Mouse (Mus musculus): ENCODE results near the gene Rtp2. TPM values are rescaled to one million over a fixed set of nuclear protein-coding genes. Genes with fewer than 3 reads are reported as not detected.
"Not testable (repeated sequence)": the region's sequence is repeated elsewhere in the genome, so short reads cannot be mapped to it uniquely, and the experiment has no call there.

Gene Rtp2
- polyA plus RNA-seq, 1 experiment = not detected

DNA sequence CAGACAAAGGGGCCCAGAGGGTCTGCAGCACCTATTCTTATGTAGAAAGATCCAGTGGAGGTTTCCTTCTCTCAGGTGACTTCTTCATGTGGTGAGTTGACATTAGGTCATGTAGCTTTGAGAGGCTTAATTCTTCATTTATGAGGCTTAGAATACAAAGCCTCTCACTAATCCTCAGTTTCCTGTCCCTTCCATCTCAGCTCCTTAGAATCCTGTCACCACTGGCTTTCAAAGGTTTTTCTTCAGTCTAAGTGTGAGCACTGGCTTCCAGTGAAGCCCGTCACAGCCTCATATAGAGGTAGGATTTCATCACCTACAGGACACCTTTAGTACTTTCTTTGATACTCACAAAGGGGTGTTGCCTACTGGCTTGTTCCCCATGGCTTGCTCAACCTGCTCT lies 9.3 kb downstream of the Rtp2 start:
- Histone ChIP-seq H3K4me1 (ENCODE audit: control insufficient read depth, insufficient read depth, low read length) (no peaks in the 10 kb centered on the region), H3K4me3 (replicated peaks; ENCODE audit: extremely low read depth, low read depth, low read length) (no peak overlapping the region)
- no peak for DNase-seq
- TF ChIP-seq POLR2A (IDR thresholded peaks at IDR 0.05; ENCODE audit: borderline replicate concordance, extremely low read depth, low read depth, low read length) (no peak), CTCF (IDR thresholded peaks at IDR 0.05; ENCODE audit: insufficient read depth, low read length) (no peak)
- WGBS = 85% methylated on average over 1 of the region's 1 CpGs

DNA sequence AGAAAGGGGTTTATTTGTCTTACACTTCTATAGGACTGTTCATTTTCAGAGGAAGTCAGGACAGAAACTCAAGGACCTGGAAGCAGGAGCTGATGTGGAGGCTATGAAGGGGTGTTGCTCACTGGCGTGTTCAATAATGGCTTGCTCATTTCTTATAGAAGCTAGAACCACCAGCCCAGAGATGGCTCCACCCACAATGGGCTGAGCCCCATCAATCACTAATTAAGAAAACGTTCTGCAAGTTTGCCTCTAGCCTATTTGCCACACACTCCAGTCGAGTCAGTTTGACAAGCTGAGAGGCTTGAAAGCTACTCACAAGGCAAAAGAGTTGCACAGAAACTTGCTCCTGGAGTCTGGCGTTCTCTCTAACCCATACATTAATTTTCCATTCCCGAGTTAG lies 10.5 kb downstream of the Rtp2 start:
- no peak for DNase-seq
- no peak for TF ChIP-seq CTCF (IDR thresholded peaks at IDR 0.05; ENCODE audit: insufficient read depth, low read length)
- no peak for TF ChIP-seq POLR2A (IDR thresholded peaks at IDR 0.05; ENCODE audit: borderline replicate concordance, extremely low read depth, low read depth, low read length)
- Histone ChIP-seq H3K4me3 (replicated peaks; ENCODE audit: extremely low read depth, low read depth, low read length) (no peak overlapping the region), H3K4me1 (ENCODE audit: control insufficient read depth, insufficient read depth, low read length) (no peaks in the 10 kb centered on the region)
- WGBS = 57% methylated on average over 5 of the region's 5 CpGs

- Histone ChIP-seq H3K4me3 (replicated peaks; ENCODE audit: extremely low read depth, low read depth, low read length) (no peak overlapping the region), H3K4me1 (ENCODE audit: control insufficient read depth, insufficient read depth, low read length) (no peaks in the 10 kb centered on the region)
- no peak for TF ChIP-seq CTCF (IDR thresholded peaks at IDR 0.05; ENCODE audit: insufficient read depth, low read length)
- TF ChIP-seq POLR2A (IDR thresholded peaks at IDR 0.05; ENCODE audit: borderline replicate concordance, extremely low read depth, low read depth, low read length) = no peak
- no peak for DNase-seq
- 82% methylated on average over 2 of the region's 2 CpGs for WGBS
Observed at GRCm38 (mm10) chr16:23919418-23919817, 12.8 kb downstream of the Rtp2 start.

GRCm38 (mm10) chr16:23913401-23913800 lies 18.8 kb downstream of the Rtp2 start:
- no peak for DNase-seq
- TF ChIP-seq POLR2A (IDR thresholded peaks at IDR 0.05; ENCODE audit: borderline replicate concordance, extremely low read depth, low read depth, low read length) (no peak), CTCF (IDR thresholded peaks at IDR 0.05; ENCODE audit: insufficient read depth, low read length) (no peak)
- H3K4me1 ChIP-seq (ENCODE audit: control insufficient read depth, insufficient read depth, low read length) = no peaks in the 10 kb centered on the region
- 38% methylated on average over 3 of the region's 3 CpGs for WGBS
- H3K4me3 ChIP-seq (replicated peaks; ENCODE audit: extremely low read depth, low read depth, low read length) = no peak overlapping the region

GRCm38 (mm10) chr16:23912741-23913140 lies 19.5 kb downstream of the Rtp2 start:
- no peak for TF ChIP-seq POLR2A (IDR thresholded peaks at IDR 0.05; ENCODE audit: borderline replicate concordance, extremely low read depth, low read depth, low read length)
- no peak for TF ChIP-seq CTCF (IDR thresholded peaks at IDR 0.05; ENCODE audit: insufficient read depth, low read length)
- H3K4me1 ChIP-seq (ENCODE audit: control insufficient read depth, insufficient read depth, low read length) = no peaks in the 10 kb centered on the region
- H3K4me3 ChIP-seq (replicated peaks; ENCODE audit: extremely low read depth, low read depth, low read length) = no peak overlapping the region
- no peak for DNase-seq
- 42% methylated on average over 13 of the region's 13 CpGs for WGBS

DNA sequence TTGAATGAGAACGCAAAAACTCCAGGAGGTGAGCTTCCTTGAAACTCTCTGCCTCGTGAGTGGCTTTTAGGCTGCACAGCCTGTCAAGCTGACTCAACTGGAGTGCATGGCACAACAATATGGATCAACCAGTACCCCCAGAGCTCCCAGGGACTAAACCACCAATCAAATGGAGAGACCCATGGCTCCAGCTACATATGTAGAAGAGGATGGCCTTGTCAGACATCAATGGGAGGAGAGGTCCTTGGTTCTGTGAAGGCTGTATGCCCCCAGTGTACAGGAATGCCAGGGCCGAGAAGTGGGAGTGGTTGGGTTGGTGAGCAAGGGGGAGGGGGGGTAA lies 23.2 kb downstream of the Rtp2 start:
- DNase-seq; H3K4me3 ChIP-seq (replicated peaks; ENCODE audit: extremely low read depth, low read depth, low read length); H3K4me1 ChIP-seq (ENCODE audit: control insufficient read depth, insufficient read depth, low read length): not testable (repeated sequence)
- 84% methylated on average over 3 of the region's 3 CpGs for WGBS

DNA sequence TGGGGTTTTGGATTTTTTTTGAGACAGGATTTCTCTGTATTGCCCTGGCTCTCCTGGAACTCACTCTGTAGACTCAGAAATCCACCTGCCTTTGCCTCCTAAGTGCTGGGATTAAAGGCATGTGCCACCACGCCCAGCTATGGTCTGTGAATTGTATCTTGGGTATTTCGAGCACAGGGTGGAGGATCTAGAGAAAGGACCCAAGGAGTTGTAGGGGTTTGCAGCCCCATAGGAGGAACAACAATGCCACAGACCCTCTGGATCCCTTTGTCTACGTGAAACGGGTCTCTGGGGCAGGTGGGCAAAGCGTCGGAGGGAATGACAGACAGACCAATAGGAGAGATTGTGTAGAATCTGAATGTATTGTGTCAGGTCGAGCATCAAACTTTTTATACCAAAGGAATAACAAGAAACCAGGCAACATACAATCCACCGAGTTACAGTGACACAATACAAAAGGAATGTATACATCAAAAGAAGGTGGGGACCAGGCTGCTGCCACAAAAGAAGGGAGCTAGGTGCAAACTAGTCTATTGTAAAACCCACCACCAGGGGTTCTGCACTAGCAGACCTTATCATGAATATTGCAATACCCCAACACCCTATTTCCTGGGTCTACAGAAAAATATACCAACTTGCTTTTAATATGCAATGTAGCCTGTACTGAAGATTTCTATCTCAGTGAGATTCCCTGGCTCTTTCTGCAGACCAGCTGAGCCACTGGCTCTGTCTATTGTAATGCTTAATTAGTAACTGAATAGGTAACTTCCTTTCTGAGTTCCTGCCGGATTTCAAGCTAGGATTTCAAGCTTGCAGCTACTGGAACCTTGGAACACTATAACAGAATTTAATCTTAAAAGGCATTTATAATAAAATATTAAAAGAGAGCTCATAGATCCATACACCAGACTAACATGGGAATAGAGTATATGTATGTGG lies 23.8 kb downstream of the Rtp2 start:
- H3K4me1 ChIP-seq (ENCODE audit: control insufficient read depth, insufficient read depth, low read length); H3K4me3 ChIP-seq (replicated peaks; ENCODE audit: extremely low read depth, low read depth, low read length); DNase-seq: not testable (repeated sequence)
- WGBS = 80% methylated on average over 9 of the region's 9 CpGs

DNA sequence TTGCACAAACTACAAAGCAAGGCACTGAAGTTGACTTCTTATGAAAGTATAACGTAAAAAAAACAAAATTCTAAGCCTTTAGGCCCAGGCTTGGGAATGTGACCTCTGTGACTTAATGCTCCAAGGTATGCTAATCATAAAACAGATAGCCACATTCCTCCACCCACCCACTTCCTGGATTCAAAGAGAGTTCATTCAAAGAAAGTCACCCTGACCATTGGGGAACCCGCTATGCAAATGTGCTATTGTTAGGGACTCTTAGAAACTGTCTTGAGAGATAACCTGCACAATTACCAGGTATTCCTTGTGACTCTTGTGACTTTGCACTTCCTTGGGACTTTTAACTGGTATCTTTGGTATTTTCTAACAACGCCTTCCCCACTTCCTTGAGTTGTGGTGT lies 25.6 kb downstream of the Rtp2 start:
- not testable (repeated sequence) for H3K4me3 ChIP-seq (replicated peaks; ENCODE audit: extremely low read depth, low read depth, low read length); H3K4me1 ChIP-seq (ENCODE audit: control insufficient read depth, insufficient read depth, low read length); DNase-seq
- 79% methylated on average over 3 of the region's 3 CpGs for WGBS

- H3K4me3 ChIP-seq (replicated peaks; ENCODE audit: extremely low read depth, low read depth, low read length) = no peak overlapping the region
- WGBS = 84% methylated on average over 7 of the region's 7 CpGs
- no peak for DNase-seq
- no peak for TF ChIP-seq CTCF (IDR thresholded peaks at IDR 0.05; ENCODE audit: insufficient read depth, low read length)
- TF ChIP-seq POLR2A (IDR thresholded peaks at IDR 0.05; ENCODE audit: borderline replicate concordance, extremely low read depth, low read depth, low read length) = no peak
- H3K4me1 ChIP-seq (ENCODE audit: control insufficient read depth, insufficient read depth, low read length) = peaks cover 9% of the 10 kb centered on the region
Observed at GRCm38 (mm10) chr16:23901411-23901810, 30.8 kb downstream of the Rtp2 start.

DNA sequence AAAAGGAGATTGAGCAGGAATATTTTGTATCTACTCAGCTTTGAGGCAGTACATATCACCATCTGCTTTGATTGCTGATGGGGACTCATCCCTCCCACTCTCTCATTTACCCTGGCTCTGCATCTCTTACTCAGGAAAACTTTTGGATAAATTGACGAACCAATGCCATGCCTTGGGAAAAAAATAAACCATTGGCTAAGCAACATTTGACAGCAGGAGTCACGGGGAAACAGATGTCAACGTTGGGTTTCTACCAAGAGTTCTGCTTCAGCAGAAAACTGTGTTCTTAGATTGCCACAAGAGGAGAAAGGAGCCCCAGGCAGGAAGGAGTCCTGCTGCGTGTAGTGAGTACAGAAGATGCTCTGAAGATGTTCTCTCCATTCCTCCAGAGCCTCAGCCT lies 32.1 kb downstream of the Rtp2 start:
- no peak for DNase-seq
- no peak for TF ChIP-seq POLR2A (IDR thresholded peaks at IDR 0.05; ENCODE audit: borderline replicate concordance, extremely low read depth, low read depth, low read length)
- TF ChIP-seq CTCF (IDR thresholded peaks at IDR 0.05; ENCODE audit: insufficient read depth, low read length) = no peak
- 65% methylated on average over 4 of the region's 4 CpGs for WGBS
- Histone ChIP-seq H3K4me3 (replicated peaks; ENCODE audit: extremely low read depth, low read depth, low read length) (no peak overlapping the region), H3K4me1 (ENCODE audit: control insufficient read depth, insufficient read depth, low read length) (peaks cover 9% of the 10 kb centered on the region)
